Comparison of ENCODE assay signal across 10 mouse cellular contexts in genomic region chr4:31924301-31925185, GRCm38 (mm10). TPM values are rescaled to one million over a fixed set of nuclear protein-coding genes. Genes with fewer than 3 reads are reported as not detected.
DNase-seq lines count a peak whose midpoint lies in the region; ATAC-seq and TF ChIP-seq lines count a peak whose summit lies in the region.
"Had no signal": no experiment of that assay in that cellular context is flagged by ENCODE, and none has a peak within 500 bp of the region (broad histone marks: within the 10 kb centered on the region; RNA-seq: fewer than 3 reads in every experiment).

No protein-coding gene starts in this region.

- H3K27ac ChIP-seq in heart, embryonic 13.5 days (replicated peaks) = peak overlapping the region; percentile 50; the same call in 1 of the 2 replicates
- no peak overlapping the region for H3K27ac ChIP-seq in heart, embryonic 12.5 days (ENCODE audit: poor library complexity, severe bottlenecking)
- H3K27ac ChIP-seq in MEL (ENCODE audit: control insufficient read depth, low read depth, low read length) = no peak overlapping the region
- no peak overlapping the region for H3K27ac ChIP-seq in forebrain, embryonic 16.5 days (ENCODE audit: low read length)
- 0 out of 2 replicates have a peak overlapping the region, but pooled peaks have one; percentile 47 for H3K27ac ChIP-seq in midbrain, embryonic 16.5 days (ENCODE audit: low read length)

- H3K27me3 ChIP-seq in heart, embryonic 13.5 days (replicated peaks) = no peaks in the 10 kb centered on the region
- H3K27me3 ChIP-seq in heart, embryonic 12.5 days (replicated peaks) = no peaks in the 10 kb centered on the region
- H3K27me3 ChIP-seq in MEL (ENCODE audit: control insufficient read depth in 1 of 2, insufficient read depth in 2 of 2, low read length in 2 of 2) = peaks cover 5 to 6% of the 10 kb centered on the region in 2 experiments
- 0 out of 2 replicates have a peak, but pooled peaks cover 3% of the 10 kb centered on the region for H3K27me3 ChIP-seq in forebrain, embryonic 16.5 days (replicated peaks; ENCODE audit: control insufficient read depth, insufficient read depth, low read length)
- peaks cover 19% of the 10 kb centered on the region for H3K27me3 ChIP-seq in midbrain, embryonic 16.5 days (ENCODE audit: control insufficient read depth, insufficient read depth, low read depth, low read length)

- TF ChIP-seq RAD21 in MEL (IDR thresholded peaks at IDR 0.05; ENCODE audit: low read depth, low read length) = peak; percentile 19

- no peaks in the 10 kb centered on the region for H3K79me2 ChIP-seq in MEL (ENCODE audit: control insufficient read depth, insufficient read depth, low read length, poor library complexity)

- 0 out of 2 replicates have a peak overlapping the region, but pooled peaks have one; percentile 13 for H3K4me2 ChIP-seq in heart, embryonic 13.5 days
- H3K4me2 ChIP-seq in heart, embryonic 12.5 days = no peak overlapping the region
- H3K4me2 ChIP-seq in forebrain, embryonic 16.5 days (ENCODE audit: low read length) = 0 out of 2 replicates have a peak overlapping the region, but pooled peaks have one; percentile 13
- H3K4me2 ChIP-seq in midbrain, embryonic 16.5 days (ENCODE audit: low read length) = no peak overlapping the region

- H3K4me3 ChIP-seq in heart, embryonic 13.5 days = no peak overlapping the region
- no peak overlapping the region for H3K4me3 ChIP-seq in heart, embryonic 12.5 days
- H3K4me3 ChIP-seq in MEL (ENCODE audit: control insufficient read depth in 1 of 2, insufficient read depth in 1 of 2, low read depth in 2 of 2, low read length in 2 of 2) = no peak overlapping the region
- H3K4me3 ChIP-seq in forebrain, embryonic 16.5 days (replicated peaks; ENCODE audit: low read length) = no peak overlapping the region
- H3K4me3 ChIP-seq in midbrain, embryonic 16.5 days (ENCODE audit: low read depth, low read length) = no peak overlapping the region

- H3K9ac ChIP-seq in heart, embryonic 13.5 days = 0 out of 2 replicates have a peak overlapping the region, but pooled peaks have one; percentile 47
- no peak overlapping the region for H3K9ac ChIP-seq in heart, embryonic 12.5 days
- no peak overlapping the region for H3K9ac ChIP-seq in MEL (ENCODE audit: control insufficient read depth, low read depth, low read length, poor library complexity, severe bottlenecking)
- H3K9ac ChIP-seq in forebrain, embryonic 16.5 days (replicated peaks; ENCODE audit: low read depth, low read length) = no peak overlapping the region
- H3K9ac ChIP-seq in midbrain, embryonic 16.5 days (ENCODE audit: low read depth, low read length) = no peak overlapping the region

- WGBS in heart, embryonic 13.5 days = 48% methylated on average over 14 of the region's 14 CpGs
- 52% methylated on average over 14 of the region's 14 CpGs for WGBS in heart, embryonic 12.5 days
- WGBS in forebrain, embryonic 16.5 days = 36% methylated on average over 14 of the region's 14 CpGs
- 37% methylated on average over 14 of the region's 14 CpGs for WGBS in midbrain, embryonic 16.5 days

- intact Hi-C loops in left cerebral cortex, postnatal 25 days (cut with DNase I) = loop anchor here (10.0 kb wide), 1 partner anchor 280 kb away; no protein-coding TSS in a partner anchor

- no peaks in the 10 kb centered on the region for H3K36me3 ChIP-seq in heart, embryonic 13.5 days
- no peaks in the 10 kb centered on the region for H3K36me3 ChIP-seq in heart, embryonic 12.5 days
- H3K36me3 ChIP-seq in MEL (ENCODE audit: control insufficient read depth in 1 of 2, insufficient read depth in 2 of 2, low read length in 2 of 2) = peaks cover 0 to 7% of the 10 kb centered on the region in 2 experiments; a peak in 2 of 4 replicates
- no peaks in the 10 kb centered on the region for H3K36me3 ChIP-seq in forebrain, embryonic 16.5 days (ENCODE audit: control insufficient read depth, insufficient read depth)
- H3K36me3 ChIP-seq in midbrain, embryonic 16.5 days (ENCODE audit: control insufficient read depth, insufficient read depth, low read length) = no peaks in the 10 kb centered on the region

- no peak for TF ChIP-seq POLR2A in MEL (IDR thresholded peaks at IDR 0.05; ENCODE audit: control insufficient read depth in 1 of 2, insufficient read depth in 1 of 2, low read depth in 1 of 2, low read length in 2 of 2, poor library complexity in 1 of 2)

- TF ChIP-seq CTCF in MEL (IDR thresholded peaks at IDR 0.05 in 2 of 3, conservative IDR thresholded peaks at IDR 0.05 in 1 of 3; ENCODE audit: control insufficient read depth in 1 of 3, insufficient read depth in 1 of 3, low read depth in 2 of 3, low read length in 3 of 3, poor library complexity in 1 of 3, severe bottlenecking in 1 of 3) = peak in 1 of 3 experiments; percentile 4; a peak in 1 of 6 replicates

- no peaks in the 10 kb centered on the region for H3K9me3 ChIP-seq in heart, embryonic 13.5 days
- H3K9me3 ChIP-seq in heart, embryonic 12.5 days (replicated peaks) = no peaks in the 10 kb centered on the region
- H3K9me3 ChIP-seq in MEL (replicated peaks; ENCODE audit: insufficient read depth, low read length) = no peaks in the 10 kb centered on the region
- H3K9me3 ChIP-seq in forebrain, embryonic 16.5 days (ENCODE audit: control insufficient read depth, low read length) = no peaks in the 10 kb centered on the region
- H3K9me3 ChIP-seq in midbrain, embryonic 16.5 days (replicated peaks; ENCODE audit: control insufficient read depth, low read length, poor library complexity, severe bottlenecking) = no peaks in the 10 kb centered on the region

- no peak for ATAC-seq in heart, embryonic 13.5 days (ENCODE audit: extremely low read depth, insufficient number of reproducible peaks, low FRiP score, low TSS enrichment)
- ATAC-seq in heart, embryonic 12.5 days (ENCODE audit: insufficient number of reproducible peaks, low FRiP score) = no peak
- ATAC-seq in forebrain, embryonic 16.5 days = peak; percentile 28; the same call in 1 of the 2 replicates
- peak; percentile 28; the same call in 1 of the 2 replicates for ATAC-seq in midbrain, embryonic 16.5 days
- no peak for ATAC-seq in erythroid progenitor cell, adult 5-6 weeks (replicated peaks; ENCODE audit: low FRiP score, poor library complexity, severe bottlenecking)
- no peak for ATAC-seq in frontal cortex, adult (ENCODE audit: low TSS enrichment)

- no peak for TF ChIP-seq EP300 in MEL (IDR thresholded peaks at IDR 0.05; ENCODE audit: low read depth in 1 of 2, low read length in 2 of 2)

- DNase-seq in MEL (ENCODE audit: low read depth, low spot score) = no peak
- DNase-seq in left cerebral cortex, postnatal 25 days (ENCODE audit: low spot score in 2 of 2) = no peak
- DNase-seq: heart, postnatal 10 days; kidney, postnatal 25 days had no signal

- H3K4me1 ChIP-seq in heart, embryonic 13.5 days = peaks cover 5% of the 10 kb centered on the region
- H3K4me1 ChIP-seq in heart, embryonic 12.5 days (replicated peaks) = peaks cover 5% of the 10 kb centered on the region; the same call in 1 of the 2 replicates
- H3K4me1 ChIP-seq in MEL (ENCODE audit: control insufficient read depth in 1 of 2, insufficient read depth in 2 of 2, low read length in 2 of 2) = no peaks in the 10 kb centered on the region; a peak in 1 of 4 replicates
- no peaks in the 10 kb centered on the region for H3K4me1 ChIP-seq in forebrain, embryonic 16.5 days (replicated peaks; ENCODE audit: control insufficient read depth, insufficient read depth, low read length)
- 0 out of 2 replicates have a peak, but pooled peaks cover 3% of the 10 kb centered on the region for H3K4me1 ChIP-seq in midbrain, embryonic 16.5 days (ENCODE audit: control insufficient read depth, insufficient read depth, low read length)

TF ChIP-seq in MEL, 35 proteins besides CTCF, POLR2A, EP300 and RAD21:
- TF ChIP-seq RCOR1 (IDR thresholded peaks at IDR 0.05; ENCODE audit: low read depth, low read length) (no peak), NRF1 (IDR thresholded peaks at IDR 0.05; ENCODE audit: insufficient read depth, low read depth, low read length, poor library complexity, severe bottlenecking) (no peak), USF2 (IDR thresholded peaks at IDR 0.05; ENCODE audit: borderline replicate concordance in 1 of 2, insufficient read depth in 1 of 2, low read depth in 1 of 2, low read length in 2 of 2) (no peak)
TF ChIP-seq in MEL: peak in this region for 0.

RNA-seq across cellular contexts. Expression of gene Map3k7, which starts 39.4 kb away (rescaled TPM):
- polyA plus RNA-seq in heart, embryonic 13.5 days (2015; fragmentation: Nextera tagmentation; extraction: Ambion mirVana) = 28.0 and 28.4 TPM in 2 replicates
- 41.8 and 44.6 TPM in 2 replicates for polyA plus RNA-seq in heart, embryonic 12.5 days (2016; fragmentation: Nextera tagmentation; extraction: Ambion mirVana)
- total RNA-seq in MEL (2012; rRNA removed) = 31.2 and 35.8 TPM in 2 replicates
- polyA plus RNA-seq in MEL (2012; ENCODE audit: insufficient read depth in 1 of 2, insufficient read length in 2 of 2, low read depth in 1 of 2, low replicate concordance in 2 of 2, missing spikeins in 1 of 2) = 10 to 100 TPM in 1 of 2 experiments, not detected in 1; 54.2 TPM
- 34.6 and 36.1 TPM in 2 replicates for polyA plus RNA-seq in forebrain, embryonic 16.5 days (2015; fragmentation: Nextera tagmentation; extraction: Ambion mirVana)
- polyA plus RNA-seq in midbrain, embryonic 16.5 days (2015; fragmentation: Nextera tagmentation; extraction: Ambion mirVana) = 20.0 and 24.0 TPM in 2 replicates
- total RNA-seq in left cerebral cortex, postnatal 25 days (2021) = 10 to 100 TPM; 40.1 to 45.1 TPM
- 29.2 and 53.7 TPM in 2 replicates for total RNA-seq in erythroid progenitor cell, adult 5-6 weeks (2015; ENCODE audit: low replicate concordance)
- 33.8 and 34.4 TPM in 2 replicates for total RNA-seq in erythroid progenitor cell, adult 5-6 weeks (2017; ENCODE audit: low replicate concordance)

Comparison
In these comparisons a context has a peak if more than half of its experiments do, and no peak if none do; other contexts are left out.
1. H3K27ac ChIP-seq: peak in heart, embryonic 13.5 days (single experiment) and midbrain, embryonic 16.5 days (single experiment); none in heart, embryonic 12.5 days (single experiment), MEL (single experiment) and forebrain, embryonic 16.5 days (single experiment).
2. H3K4me2 ChIP-seq: peak in heart, embryonic 13.5 days (single experiment) and forebrain, embryonic 16.5 days (single experiment); none in heart, embryonic 12.5 days (single experiment) and midbrain, embryonic 16.5 days (single experiment).
3. ATAC-seq: peak in forebrain, embryonic 16.5 days (single experiment) and midbrain, embryonic 16.5 days (single experiment); none in heart, embryonic 13.5 days (single experiment), heart, embryonic 12.5 days (single experiment), erythroid progenitor cell, adult 5-6 weeks (single experiment) and frontal cortex, adult (single experiment).